Mouse (Mus musculus) E14TG2a.4 (cell line): ENCODE data around the gene Olfr1513.
A peak's percentile ranks its signal among the peaks of the same experiment; 100 is the strongest.
"Not testable (repeated sequence)": the region's sequence is repeated elsewhere in the genome, so short reads cannot be mapped to it uniquely, and the experiment has no call there.

ENCODE experiments used
- CTCF ChIP-seq: conservative IDR thresholded peaks from 2 replicates; pipeline ENCODE4 v1.5.1; 2014; ENCODE audit warnings: low read length
- POU5F1 ChIP-seq: IDR thresholded peaks from 2 replicates; pipeline ENCODE4 v1.6.1; 2014; ENCODE audit warnings: low read length, borderline replicate concordance

GRCm38 (mm10) chr14:52310343-52310742, 45.9 kb downstream of the Olfr1513 start:
- peak; percentile 47 for TF ChIP-seq CTCF
- not testable (repeated sequence) for TF ChIP-seq POU5F1
